Mouse (Mus musculus) neural tube, embryonic 14.5 days (tissue): ENCODE results near the gene Zbtb38. TPM values are rescaled to one million over a fixed set of nuclear protein-coding genes. Genes with fewer than 3 reads are reported as not detected.
A peak's percentile ranks its signal among the peaks of the same experiment; 100 is the strongest.

Experiments
- ATAC-seq: fragments of 200-750 bp; cut with Nextera tagmentation; 2 replicates; pipeline ENCODE4 v1.8.0; 2017; ENCODE audit warnings: low read depth, mild to moderate bottlenecking, moderate TSS enrichment, moderate library complexity
- H3K27ac ChIP-seq: fragments of 300-500 bp; sonication (generic); 2 replicates; pipeline ENCODE4 v1.5.1; 2014; ENCODE audit warnings: low read depth, mild to moderate bottlenecking, control low read depth, low read length, moderate library complexity, mixed read lengths
- H3K27me3 ChIP-seq: fragments of 300-500 bp; sonication (generic); 2 replicates; pipeline ENCODE4 v1.6.1; 2014; ENCODE audit warnings: low read length; ENCODE audit not compliant: control insufficient read depth, insufficient read depth
- H3K36me3 ChIP-seq: fragments of 300-500 bp; sonication (generic); 2 replicates; pipeline ENCODE4 v1.6.1; 2014; ENCODE audit warnings: low read length, mixed read lengths; ENCODE audit not compliant: control insufficient read depth, insufficient read depth
- H3K4me1 ChIP-seq: fragments of 300-500 bp; sonication (generic); 2 replicates; pipeline ENCODE4 v1.6.1; 2014; ENCODE audit warnings: low read length; ENCODE audit not compliant: control insufficient read depth, insufficient read depth
- H3K4me2 ChIP-seq: fragments of 300-500 bp; sonication (generic); 2 replicates; pipeline ENCODE4 v1.6.1; 2014; ENCODE audit warnings: mild to moderate bottlenecking, low read depth, low read length, control low read depth
- H3K4me3 ChIP-seq: fragments of 300-500 bp; sonication (generic); 2 replicates; pipeline ENCODE4 v1.5.1; 2014; ENCODE audit warnings: low read depth, low read length, control low read depth, mixed read lengths
- H3K9ac ChIP-seq: fragments of 300-500 bp; sonication (generic); replicated peaks from 2 replicates; pipeline ENCODE4 v1.6.1; 2014; ENCODE audit warnings: low read depth, mild to moderate bottlenecking, control low read depth, low read length, mixed read lengths
- H3K9me3 ChIP-seq: fragments of 300-500 bp; sonication (generic); 2 replicates; pipeline ENCODE4 v1.6.1; 2016; ENCODE audit warnings: low read length; ENCODE audit not compliant: control insufficient read depth
- WGBS: fragments of 180-500 bp; shearing (Covaris S2); extraction: QIAGEN DNeasy Blood & Tissue Kit; methylation state at CpG from one replicate; pipeline ENCODE4 v1.1.7; 2014; 5-methylcytosine and 5-hydroxymethylcytosine counted together
- polyA plus RNA-seq: library from polyadenylated mRNA; unstranded; fragments of >200 nt; fragmentation: Nextera tagmentation; extraction: Ambion mirVana; gene quantifications from 2 replicates; pipeline ENCODE4 v1.2.1, GENCODE M21; 2014

Gene Zbtb38
- polyA plus RNA-seq: 55.0 and 71.2 TPM in 2 replicates

- H3K36me3 ChIP-seq: no peaks in the 10 kb centered on the region
- no peak within 1 kb of the TSS; the same call in 1 of the 2 replicates for H3K4me2 ChIP-seq
- no peaks in the 10 kb centered on the region for H3K9me3 ChIP-seq
- H3K27me3 ChIP-seq: no peaks in the 10 kb centered on the region
- H3K4me3 ChIP-seq: no peak within 1 kb of the TSS
- H3K9ac ChIP-seq: no peak within 1 kb of the TSS
- ATAC-seq: 0 out of 2 replicates have a peak, but pooled peaks have one; percentile 38
- no peak within 1 kb of the TSS for H3K27ac ChIP-seq
- H3K4me1 ChIP-seq: no peaks in the 10 kb centered on the region
- 52% methylated on average over 13 of the region's 15 CpGs for WGBS
Observed at GRCm38 (mm10) chr9:96752603-96753114, at the start of gene Zbtb38. TSS of gene Zbtb38 (minus strand) at chr9:96752831.

GRCm38 (mm10) chr9:96800131-96800825 lies 47.6 kb upstream of the Zbtb38 start:
- ATAC-seq: no peak
- 37% methylated on average over 5 of the region's 5 CpGs for WGBS
- Histone ChIP-seq H3K9me3 (no peaks in the 10 kb centered on the region), H3K4me1 (no peaks in the 10 kb centered on the region), H3K27ac (no peak overlapping the region), H3K9ac (no peak overlapping the region), H3K4me2 (no peak overlapping the region), H3K4me3 (no peak overlapping the region), H3K36me3 (no peaks in the 10 kb centered on the region), H3K27me3 (no peaks in the 10 kb centered on the region)

GRCm38 (mm10) chr9:96797311-96797710 lies 44.7 kb upstream of the Zbtb38 start:
- Histone ChIP-seq H3K27ac (no peak overlapping the region), H3K27me3 (no peaks in the 10 kb centered on the region), H3K4me3 (no peak overlapping the region), H3K9me3 (no peaks in the 10 kb centered on the region), H3K4me2 (no peak overlapping the region), H3K4me1 (no peaks in the 10 kb centered on the region), H3K36me3 (no peaks in the 10 kb centered on the region), H3K9ac (no peak overlapping the region)
- 95% methylated on average over 3 of the region's 3 CpGs for WGBS
- no peak for ATAC-seq

GRCm38 (mm10) chr9:96795399-96795928 lies 42.8 kb upstream of the Zbtb38 start:
- H3K4me1 ChIP-seq: no peaks in the 10 kb centered on the region
- H3K36me3 ChIP-seq: no peaks in the 10 kb centered on the region
- H3K4me3 ChIP-seq: peak overlapping the region; percentile 35
- 11% methylated on average over 10 of the region's 10 CpGs for WGBS
- H3K9ac ChIP-seq: peak overlapping the region; percentile 33; the same call in 1 of the 2 replicates
- no peaks in the 10 kb centered on the region for H3K9me3 ChIP-seq
- no peaks in the 10 kb centered on the region for H3K27me3 ChIP-seq
- peak; percentile 89 for ATAC-seq
- H3K4me2 ChIP-seq: peak overlapping the region; percentile 54
- H3K27ac ChIP-seq: 0 out of 2 replicates have a peak overlapping the region, but pooled peaks have one; percentile 49

- WGBS: 93% methylated on average over 2 of the region's 2 CpGs
- H3K4me1 ChIP-seq: no peaks in the 10 kb centered on the region
- no peak overlapping the region for H3K27ac ChIP-seq
- H3K36me3 ChIP-seq: no peaks in the 10 kb centered on the region
- ATAC-seq: no peak
- H3K27me3 ChIP-seq: no peaks in the 10 kb centered on the region
- H3K4me3 ChIP-seq: no peak overlapping the region
- no peaks in the 10 kb centered on the region for H3K9me3 ChIP-seq
- no peak overlapping the region for H3K9ac ChIP-seq
- no peak overlapping the region for H3K4me2 ChIP-seq
Observed at GRCm38 (mm10) chr9:96794601-96795000, 42.0 kb upstream of the Zbtb38 start.

- H3K9me3 ChIP-seq: no peaks in the 10 kb centered on the region
- ATAC-seq: no peak
- H3K36me3 ChIP-seq: no peaks in the 10 kb centered on the region
- 81% methylated on average over 2 of the region's 2 CpGs for WGBS
- no peaks in the 10 kb centered on the region for H3K4me1 ChIP-seq
- no peaks in the 10 kb centered on the region for H3K27me3 ChIP-seq
- H3K9ac ChIP-seq: no peak overlapping the region
- no peak overlapping the region for H3K27ac ChIP-seq
- no peak overlapping the region for H3K4me2 ChIP-seq
- H3K4me3 ChIP-seq: no peak overlapping the region
Observed at GRCm38 (mm10) chr9:96792543-96792942, 39.9 kb upstream of the Zbtb38 start.

- no peak for ATAC-seq
- Histone ChIP-seq H3K4me3 (no peak overlapping the region), H3K4me1 (no peaks in the 10 kb centered on the region), H3K9me3 (no peaks in the 10 kb centered on the region), H3K9ac (no peak overlapping the region), H3K36me3 (no peaks in the 10 kb centered on the region), H3K27me3 (no peaks in the 10 kb centered on the region), H3K4me2 (no peak overlapping the region), H3K27ac (no peak overlapping the region)
- WGBS: 43% methylated on average over 4 of the region's 4 CpGs
Observed at GRCm38 (mm10) chr9:96790389-96791007, 37.9 kb upstream of the Zbtb38 start.

- Histone ChIP-seq H3K9ac (no peak overlapping the region), H3K9me3 (no peaks in the 10 kb centered on the region), H3K4me2 (no peak overlapping the region), H3K4me3 (no peak overlapping the region), H3K27ac (no peak overlapping the region), H3K27me3 (no peaks in the 10 kb centered on the region), H3K36me3 (no peaks in the 10 kb centered on the region), H3K4me1 (no peaks in the 10 kb centered on the region)
- ATAC-seq: no peak
- WGBS: 84% methylated on average over 3 of the region's 3 CpGs
Observed at GRCm38 (mm10) chr9:96789906-96790305, 37.3 kb upstream of the Zbtb38 start.

- ATAC-seq: no peak
- no peaks in the 10 kb centered on the region for H3K36me3 ChIP-seq
- WGBS: 66% methylated on average over 10 of the region's 10 CpGs
- H3K27me3 ChIP-seq: no peaks in the 10 kb centered on the region
- no peak overlapping the region for H3K27ac ChIP-seq
- no peak overlapping the region for H3K4me3 ChIP-seq
- H3K4me1 ChIP-seq: no peaks in the 10 kb centered on the region
- no peak overlapping the region for H3K9ac ChIP-seq
- H3K9me3 ChIP-seq: no peaks in the 10 kb centered on the region
- no peak overlapping the region for H3K4me2 ChIP-seq
Observed at GRCm38 (mm10) chr9:96787797-96788196, 35.2 kb upstream of the Zbtb38 start.
